Mouse (Mus musculus): ENCODE results near the gene Mertk. TPM values are rescaled to one million over a fixed set of nuclear protein-coding genes. Genes with fewer than 3 reads are reported as not detected.

Gene Mertk
- polyA plus RNA-seq, 1 experiment, result 2.2 TPM

DNA sequence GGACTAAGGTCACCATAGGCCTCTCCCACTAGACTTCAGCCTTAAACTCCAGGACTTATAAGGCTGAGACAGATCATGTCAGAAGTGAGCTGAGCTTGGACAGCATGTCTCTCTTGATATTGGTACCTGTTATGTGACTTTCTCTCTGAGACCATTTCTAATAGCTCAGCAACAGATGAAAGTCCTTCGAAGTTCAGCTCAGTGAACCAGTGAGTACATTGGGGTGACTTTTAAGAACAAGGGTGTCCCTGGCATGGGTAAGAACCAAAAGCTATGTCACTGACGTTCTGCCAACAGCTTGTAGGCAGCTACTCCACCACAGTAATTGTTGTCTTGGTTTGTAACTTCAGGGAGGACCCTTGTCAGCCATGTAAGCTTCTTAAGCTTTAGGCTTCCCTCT is 121.9 kb downstream of the Mertk start:
- Histone ChIP-seq H3K36me3 (ENCODE audit: control insufficient read depth, insufficient read depth, low read length, poor library complexity, severe bottlenecking) (no peaks in the 10 kb centered on the region), H3K4me3 (ENCODE audit: low read depth, low read length) (no peak overlapping the region), H3K27me3 (ENCODE audit: control insufficient read depth, insufficient read depth, low read length, poor library complexity, severe bottlenecking) (no peaks in the 10 kb centered on the region), H3K27ac (ENCODE audit: insufficient read depth, low read length) (no peak overlapping the region), H3K9me3 (replicated peaks; ENCODE audit: control insufficient read depth, insufficient read depth, low read length, poor library complexity, severe bottlenecking) (no peaks in the 10 kb centered on the region), H3K4me1 (ENCODE audit: control insufficient read depth, insufficient read depth, low read length) (peaks cover 3% of the 10 kb centered on the region), H3K9ac (ENCODE audit: low read depth, poor library complexity, severe bottlenecking) (no peak overlapping the region)
- TF ChIP-seq EP300 (IDR thresholded peaks at IDR 0.05; ENCODE audit: insufficient read depth, low read depth, low read length) (no peak), CTCF (IDR thresholded peaks at IDR 0.05; ENCODE audit: low read depth, low read length) (no peak), POLR2A (IDR thresholded peaks at IDR 0.05; ENCODE audit: insufficient read depth, low read length) (no peak)

DNA sequence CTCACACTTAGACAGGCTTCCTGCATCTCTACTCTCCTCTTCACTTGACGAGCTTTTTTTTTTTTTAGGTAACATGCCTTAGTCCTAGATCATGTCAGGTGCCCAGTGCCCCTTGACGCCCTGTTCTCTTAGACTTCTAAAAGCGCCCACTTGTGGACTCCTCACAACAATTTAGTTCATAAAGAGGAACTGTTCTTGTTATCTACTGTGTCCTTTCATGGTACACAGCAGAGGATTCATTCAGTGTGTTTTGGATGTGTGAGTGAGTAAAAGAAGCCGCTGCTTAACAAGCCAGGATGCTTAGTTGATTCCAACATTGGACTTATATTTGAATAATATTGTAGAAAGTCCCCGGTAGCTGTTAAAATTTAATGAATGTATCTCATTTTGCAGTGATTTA is 125.1 kb downstream of the Mertk start:
- H3K4me1 ChIP-seq (ENCODE audit: control insufficient read depth, insufficient read depth, low read length), result peaks cover 3% of the 10 kb centered on the region
- peaks cover 4% of the 10 kb centered on the region for H3K36me3 ChIP-seq (ENCODE audit: control insufficient read depth, insufficient read depth, low read length, poor library complexity, severe bottlenecking)
- TF ChIP-seq EP300 (IDR thresholded peaks at IDR 0.05; ENCODE audit: insufficient read depth, low read depth, low read length) (no peak), POLR2A (IDR thresholded peaks at IDR 0.05; ENCODE audit: insufficient read depth, low read length) (no peak), CTCF (IDR thresholded peaks at IDR 0.05; ENCODE audit: low read depth, low read length) (no peak)
- H3K27me3 ChIP-seq (ENCODE audit: control insufficient read depth, insufficient read depth, low read length, poor library complexity, severe bottlenecking), result no peaks in the 10 kb centered on the region
- H3K27ac ChIP-seq (ENCODE audit: insufficient read depth, low read length), result no peak overlapping the region
- no peak overlapping the region for H3K9ac ChIP-seq (ENCODE audit: low read depth, poor library complexity, severe bottlenecking)
- no peaks in the 10 kb centered on the region for H3K9me3 ChIP-seq (replicated peaks; ENCODE audit: control insufficient read depth, insufficient read depth, low read length, poor library complexity, severe bottlenecking)
- H3K4me3 ChIP-seq (ENCODE audit: low read depth, low read length), result no peak overlapping the region

GRCm38 (mm10) chr2:128827787-128828186 is 129.0 kb downstream of the Mertk start:
- H3K4me1 ChIP-seq (ENCODE audit: control insufficient read depth, insufficient read depth, low read length), result no peaks in the 10 kb centered on the region
- TF ChIP-seq EP300 (IDR thresholded peaks at IDR 0.05; ENCODE audit: insufficient read depth, low read depth, low read length) (no peak), POLR2A (IDR thresholded peaks at IDR 0.05; ENCODE audit: insufficient read depth, low read length) (no peak), CTCF (IDR thresholded peaks at IDR 0.05; ENCODE audit: low read depth, low read length) (no peak)
- no peaks in the 10 kb centered on the region for H3K27me3 ChIP-seq (ENCODE audit: control insufficient read depth, insufficient read depth, low read length, poor library complexity, severe bottlenecking)
- no peak overlapping the region for H3K27ac ChIP-seq (ENCODE audit: insufficient read depth, low read length)
- H3K9ac ChIP-seq (ENCODE audit: low read depth, poor library complexity, severe bottlenecking), result no peak overlapping the region
- H3K36me3 ChIP-seq (ENCODE audit: control insufficient read depth, insufficient read depth, low read length, poor library complexity, severe bottlenecking), result peaks cover 4% of the 10 kb centered on the region
- H3K9me3 ChIP-seq (replicated peaks; ENCODE audit: control insufficient read depth, insufficient read depth, low read length, poor library complexity, severe bottlenecking), result no peaks in the 10 kb centered on the region
- H3K4me3 ChIP-seq (ENCODE audit: low read depth, low read length), result no peak overlapping the region

GRCm38 (mm10) chr2:128832611-128833010 is 133.9 kb downstream of the Mertk start:
- TF ChIP-seq CTCF (IDR thresholded peaks at IDR 0.05; ENCODE audit: low read depth, low read length) (no peak), POLR2A (IDR thresholded peaks at IDR 0.05; ENCODE audit: insufficient read depth, low read length) (no peak), EP300 (IDR thresholded peaks at IDR 0.05; ENCODE audit: insufficient read depth, low read depth, low read length) (no peak)
- H3K36me3 ChIP-seq (ENCODE audit: control insufficient read depth, insufficient read depth, low read length, poor library complexity, severe bottlenecking), result peaks cover 17% of the 10 kb centered on the region

GRCm38 (mm10) chr2:128833035-128833434 is 134.3 kb downstream of the Mertk start:
- Histone ChIP-seq H3K9me3 (replicated peaks; ENCODE audit: control insufficient read depth, insufficient read depth, low read length, poor library complexity, severe bottlenecking) (no peaks in the 10 kb centered on the region), H3K36me3 (ENCODE audit: control insufficient read depth, insufficient read depth, low read length, poor library complexity, severe bottlenecking) (peaks cover 18% of the 10 kb centered on the region), H3K27me3 (ENCODE audit: control insufficient read depth, insufficient read depth, low read length, poor library complexity, severe bottlenecking) (no peaks in the 10 kb centered on the region), H3K4me3 (ENCODE audit: low read depth, low read length) (no peak overlapping the region), H3K4me1 (ENCODE audit: control insufficient read depth, insufficient read depth, low read length) (no peaks in the 10 kb centered on the region), H3K27ac (ENCODE audit: insufficient read depth, low read length) (no peak overlapping the region), H3K9ac (ENCODE audit: low read depth, poor library complexity, severe bottlenecking) (no peak overlapping the region)
- TF ChIP-seq POLR2A (IDR thresholded peaks at IDR 0.05; ENCODE audit: insufficient read depth, low read length) (no peak), CTCF (IDR thresholded peaks at IDR 0.05; ENCODE audit: low read depth, low read length) (no peak), EP300 (IDR thresholded peaks at IDR 0.05; ENCODE audit: insufficient read depth, low read depth, low read length) (no peak)

More at GRCm38 (mm10) chr2:128832611-128833010, 133.9 kb downstream of the Mertk start:
- Histone ChIP-seq H3K27ac (ENCODE audit: insufficient read depth, low read length) (no peak overlapping the region), H3K9ac (ENCODE audit: low read depth, poor library complexity, severe bottlenecking) (no peak overlapping the region), H3K4me3 (ENCODE audit: low read depth, low read length) (no peak overlapping the region), H3K27me3 (ENCODE audit: control insufficient read depth, insufficient read depth, low read length, poor library complexity, severe bottlenecking) (no peaks in the 10 kb centered on the region), H3K4me1 (ENCODE audit: control insufficient read depth, insufficient read depth, low read length) (no peaks in the 10 kb centered on the region), H3K9me3 (replicated peaks; ENCODE audit: control insufficient read depth, insufficient read depth, low read length, poor library complexity, severe bottlenecking) (no peaks in the 10 kb centered on the region)

DNA sequence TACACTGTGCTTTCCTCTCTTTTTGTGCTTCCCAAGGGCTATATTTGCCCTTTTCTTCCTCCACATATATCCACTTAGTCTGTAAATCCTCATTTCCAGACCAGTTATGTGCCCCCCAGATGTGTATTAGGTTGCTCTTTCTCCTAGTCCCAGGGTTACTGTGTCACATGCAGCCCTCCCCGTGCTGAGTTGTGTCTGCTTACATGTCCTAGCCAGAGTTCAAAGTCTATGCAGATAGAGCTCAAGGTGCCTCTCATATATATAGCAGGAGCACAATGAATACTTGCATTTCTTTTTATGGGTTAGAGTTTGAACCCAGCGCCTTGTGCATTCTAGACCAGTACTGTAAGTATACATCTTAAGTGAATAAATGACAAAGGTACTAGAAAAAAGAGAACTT is 134.7 kb downstream of the Mertk start:
- no peak overlapping the region for H3K27ac ChIP-seq (ENCODE audit: insufficient read depth, low read length)
- peaks cover 18% of the 10 kb centered on the region for H3K36me3 ChIP-seq (ENCODE audit: control insufficient read depth, insufficient read depth, low read length, poor library complexity, severe bottlenecking)
- TF ChIP-seq EP300 (IDR thresholded peaks at IDR 0.05; ENCODE audit: insufficient read depth, low read depth, low read length) (no peak), POLR2A (IDR thresholded peaks at IDR 0.05; ENCODE audit: insufficient read depth, low read length) (no peak), CTCF (IDR thresholded peaks at IDR 0.05; ENCODE audit: low read depth, low read length) (no peak)

More for the DNA sequence above, 134.7 kb downstream of the Mertk start:
- H3K4me3 ChIP-seq (ENCODE audit: low read depth, low read length), result no peak overlapping the region
- H3K4me1 ChIP-seq (ENCODE audit: control insufficient read depth, insufficient read depth, low read length), result no peaks in the 10 kb centered on the region
- no peaks in the 10 kb centered on the region for H3K27me3 ChIP-seq (ENCODE audit: control insufficient read depth, insufficient read depth, low read length, poor library complexity, severe bottlenecking)
- no peaks in the 10 kb centered on the region for H3K9me3 ChIP-seq (replicated peaks; ENCODE audit: control insufficient read depth, insufficient read depth, low read length, poor library complexity, severe bottlenecking)
- H3K9ac ChIP-seq (ENCODE audit: low read depth, poor library complexity, severe bottlenecking), result no peak overlapping the region
